Mouse (Mus musculus): ENCODE data around the gene Tusc2. TPM values are rescaled to one million over a fixed set of nuclear protein-coding genes. Genes with fewer than 3 reads are reported as not detected.

Gene Tusc2
- polyA plus RNA-seq, 1 experiment = 127 TPM

- TF ChIP-seq POLR2A (IDR thresholded peaks at IDR 0.05; ENCODE audit: borderline replicate concordance, insufficient read depth, low read length) (peak; percentile 75; the same call in 1 of the 2 replicates), CTCF (IDR thresholded peaks at IDR 0.05; ENCODE audit: borderline replicate concordance, insufficient read depth, low read depth, low read length) (no peak)
- Histone ChIP-seq H3K27ac (ENCODE audit: insufficient read depth, low read length) (peak within 1 kb of the TSS; percentile 24), H3K4me1 (ENCODE audit: control insufficient read depth, insufficient read depth, low read length) (peaks cover 11% of the 10 kb centered on the region), H3K4me3 (replicated peaks; ENCODE audit: insufficient read depth, low read depth, low read length) (peak within 1 kb of the TSS; percentile 83), H3K27me3 (ENCODE audit: control insufficient read depth, insufficient read depth, low read length) (no peaks in the 10 kb centered on the region)
- 1% methylated on average over 46 of the region's 46 CpGs for WGBS
- peak; percentile 94 to 96 for DNase-seq
These were observed 21.3 kb upstream of the Tusc2 start, which contains the start of the genes Cyb561d2 and Nprl2 for GRCm38 (mm10) chr9:107541474-107542351. Cyb561d2 (minus strand) TSS chr9:107542193. Nprl2 (plus strand) TSS chr9:107542226.

- no peak for DNase-seq
- H3K4me1 ChIP-seq (ENCODE audit: control insufficient read depth, insufficient read depth, low read length) = peaks cover 8% of the 10 kb centered on the region
- TF ChIP-seq CTCF (IDR thresholded peaks at IDR 0.05; ENCODE audit: borderline replicate concordance, insufficient read depth, low read depth, low read length) (no peak), POLR2A (IDR thresholded peaks at IDR 0.05; ENCODE audit: borderline replicate concordance, insufficient read depth, low read length) (no peak)
These were observed 20.7 kb upstream of the Tusc2 start for GRCm38 (mm10) chr9:107542352-107542686.

GRCm38 (mm10) chr9:107542721-107543120 lies 20.3 kb upstream of the Tusc2 start:
- WGBS = 33% methylated on average over 8 of the region's 8 CpGs
- no peak for DNase-seq
- Histone ChIP-seq H3K4me3 (replicated peaks; ENCODE audit: insufficient read depth, low read depth, low read length) (peak overlapping the region; percentile 83), H3K27ac (ENCODE audit: insufficient read depth, low read length) (no peak overlapping the region), H3K27me3 (ENCODE audit: control insufficient read depth, insufficient read depth, low read length) (no peaks in the 10 kb centered on the region), H3K4me1 (ENCODE audit: control insufficient read depth, insufficient read depth, low read length) (peaks cover 4% of the 10 kb centered on the region)
- TF ChIP-seq CTCF (IDR thresholded peaks at IDR 0.05; ENCODE audit: borderline replicate concordance, insufficient read depth, low read depth, low read length) = no peak

More at GRCm38 (mm10) chr9:107542352-107542686, 20.7 kb upstream of the Tusc2 start:
- Histone ChIP-seq H3K4me3 (replicated peaks; ENCODE audit: insufficient read depth, low read depth, low read length) (peak overlapping the region; percentile 83), H3K27me3 (ENCODE audit: control insufficient read depth, insufficient read depth, low read length) (no peaks in the 10 kb centered on the region), H3K27ac (ENCODE audit: insufficient read depth, low read length) (peak overlapping the region; percentile 9; the same call in 1 of the 2 replicates)
- WGBS = 2% methylated on average over 11 of the region's 11 CpGs

GRCm38 (mm10) chr9:107543299-107543698 lies 19.8 kb upstream of the Tusc2 start:
- no peaks in the 10 kb centered on the region; the same call in none of the 2 replicates for H3K4me1 ChIP-seq (ENCODE audit: control insufficient read depth, insufficient read depth, low read length)
- no peak for DNase-seq
- WGBS = 87% methylated on average over 11 of the region's 11 CpGs
- no peak overlapping the region for H3K27ac ChIP-seq (ENCODE audit: insufficient read depth, low read length)
- no peak for TF ChIP-seq POLR2A (IDR thresholded peaks at IDR 0.05; ENCODE audit: borderline replicate concordance, insufficient read depth, low read length)
- no peak for TF ChIP-seq CTCF (IDR thresholded peaks at IDR 0.05; ENCODE audit: borderline replicate concordance, insufficient read depth, low read depth, low read length)
- no peak overlapping the region for H3K4me3 ChIP-seq (replicated peaks; ENCODE audit: insufficient read depth, low read depth, low read length)
- no peaks in the 10 kb centered on the region for H3K27me3 ChIP-seq (ENCODE audit: control insufficient read depth, insufficient read depth, low read length)

- no peaks in the 10 kb centered on the region for H3K27me3 ChIP-seq (ENCODE audit: control insufficient read depth, insufficient read depth, low read length)
- TF ChIP-seq POLR2A (IDR thresholded peaks at IDR 0.05; ENCODE audit: borderline replicate concordance, insufficient read depth, low read length) (no peak), CTCF (IDR thresholded peaks at IDR 0.05; ENCODE audit: borderline replicate concordance, insufficient read depth, low read depth, low read length) (no peak)
- no peak overlapping the region for H3K4me3 ChIP-seq (replicated peaks; ENCODE audit: insufficient read depth, low read depth, low read length)
- no peak for DNase-seq
- H3K27ac ChIP-seq (ENCODE audit: insufficient read depth, low read length) = no peak overlapping the region
- WGBS = 94% methylated on average over 17 of the region's 17 CpGs
- H3K4me1 ChIP-seq (ENCODE audit: control insufficient read depth, insufficient read depth, low read length) = no peaks in the 10 kb centered on the region; the same call in none of the 2 replicates
These were observed 18.8 kb upstream of the Tusc2 start for GRCm38 (mm10) chr9:107544196-107544700.

GRCm38 (mm10) chr9:107544729-107545128 lies 18.3 kb upstream of the Tusc2 start:
- H3K27me3 ChIP-seq (ENCODE audit: control insufficient read depth, insufficient read depth, low read length) = no peaks in the 10 kb centered on the region
- H3K4me1 ChIP-seq (ENCODE audit: control insufficient read depth, insufficient read depth, low read length) = no peaks in the 10 kb centered on the region; the same call in none of the 2 replicates
- TF ChIP-seq CTCF (IDR thresholded peaks at IDR 0.05; ENCODE audit: borderline replicate concordance, insufficient read depth, low read depth, low read length) (no peak), POLR2A (IDR thresholded peaks at IDR 0.05; ENCODE audit: borderline replicate concordance, insufficient read depth, low read length) (no peak)
- no peak for DNase-seq
- H3K4me3 ChIP-seq (replicated peaks; ENCODE audit: insufficient read depth, low read depth, low read length) = no peak overlapping the region
- WGBS = 91% methylated on average over 12 of the region's 12 CpGs
- no peak overlapping the region for H3K27ac ChIP-seq (ENCODE audit: insufficient read depth, low read length)

GRCm38 (mm10) chr9:107545199-107545598 lies 17.9 kb upstream of the Tusc2 start:
- H3K4me3 ChIP-seq (replicated peaks; ENCODE audit: insufficient read depth, low read depth, low read length) = no peak overlapping the region
- no peak overlapping the region for H3K27ac ChIP-seq (ENCODE audit: insufficient read depth, low read length)
- TF ChIP-seq CTCF (IDR thresholded peaks at IDR 0.05; ENCODE audit: borderline replicate concordance, insufficient read depth, low read depth, low read length) (no peak), POLR2A (IDR thresholded peaks at IDR 0.05; ENCODE audit: borderline replicate concordance, insufficient read depth, low read length) (no peak)
- WGBS = 79% methylated on average over 10 of the region's 10 CpGs
- no peaks in the 10 kb centered on the region; the same call in none of the 2 replicates for H3K4me1 ChIP-seq (ENCODE audit: control insufficient read depth, insufficient read depth, low read length)
- DNase-seq = no peak
- no peaks in the 10 kb centered on the region for H3K27me3 ChIP-seq (ENCODE audit: control insufficient read depth, insufficient read depth, low read length)

All from cerebellum, adult 2 months (tissue).